Mouse (Mus musculus): ENCODE data around the gene Cnot2.

Gene Cnot2

DNA sequence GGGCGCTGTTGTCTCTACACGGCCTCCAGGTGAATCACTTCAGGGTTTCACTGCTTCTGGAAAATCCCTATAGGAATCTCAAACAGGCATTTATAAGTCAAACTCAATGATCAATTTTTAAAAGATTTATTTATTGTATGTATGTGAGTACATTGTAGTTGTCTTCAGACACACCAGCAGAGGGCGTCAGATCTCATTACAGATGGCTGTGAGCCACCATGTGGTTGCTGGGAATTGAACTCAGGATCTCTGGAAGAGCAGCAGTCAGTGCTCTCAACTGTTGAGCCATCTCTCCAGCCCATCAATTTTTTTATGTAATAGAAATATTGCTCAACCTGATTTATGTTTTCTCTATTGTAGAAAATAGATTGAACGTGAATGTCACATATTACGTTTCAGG is 100.3 kb downstream of the Cnot2 start:
- Histone ChIP-seq H3K4me3 (replicated peaks; ENCODE audit: low read length) (no peak overlapping the region), H3K9me3 (ENCODE audit: low read length) (peaks cover 6% of the 10 kb centered on the region; the same call in 1 of the 2 replicates), H3K36me3 (ENCODE audit: insufficient read depth, low read length) (peaks cover 31% of the 10 kb centered on the region), H3K27me3 (ENCODE audit: insufficient read depth, low read length) (peaks cover 5% of the 10 kb centered on the region), H3K4me1 (replicated peaks; ENCODE audit: low read depth, low read length) (peaks cover 6% of the 10 kb centered on the region)
- no peak for TF ChIP-seq POU5F1 (IDR thresholded peaks at IDR 0.05; ENCODE audit: borderline replicate concordance, low read length)
- peak; percentile 18; the same call in 1 of the 2 replicates for TF ChIP-seq CTCF (conservative IDR thresholded peaks at IDR 0.05; ENCODE audit: low read length)
- TF ChIP-seq NANOG (IDR thresholded peaks at IDR 0.05; ENCODE audit: borderline replicate concordance, low read length) = no peak

DNA sequence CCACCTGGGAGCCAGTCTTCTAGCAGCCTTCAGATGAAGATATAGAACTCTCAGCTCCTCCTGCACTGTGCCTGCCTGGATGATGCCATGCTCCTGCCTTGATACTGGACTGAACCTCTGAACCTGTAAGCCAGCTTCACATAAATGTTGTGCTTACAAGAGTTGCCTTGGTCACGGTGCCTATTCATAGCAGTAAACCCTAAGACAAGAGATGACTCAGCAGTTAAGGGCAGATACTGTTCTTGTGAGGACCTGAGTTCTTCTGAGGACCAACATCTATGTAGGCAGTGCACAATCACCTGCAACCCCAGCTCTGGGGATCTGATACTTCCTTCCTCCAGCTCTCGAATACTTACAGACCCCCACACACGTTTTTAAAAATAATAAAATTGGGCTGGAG is 104.8 kb downstream of the Cnot2 start:
- Histone ChIP-seq H3K27me3 (ENCODE audit: insufficient read depth, low read length) (peaks cover 43% of the 10 kb centered on the region), H3K4me3 (replicated peaks; ENCODE audit: low read length) (no peak overlapping the region), H3K36me3 (ENCODE audit: insufficient read depth, low read length) (no peaks in the 10 kb centered on the region), H3K4me1 (replicated peaks; ENCODE audit: low read depth, low read length) (peaks cover 19% of the 10 kb centered on the region), H3K9me3 (ENCODE audit: low read length) (peaks cover 6% of the 10 kb centered on the region; the same call in 1 of the 2 replicates)
- no peak for TF ChIP-seq CTCF (conservative IDR thresholded peaks at IDR 0.05; ENCODE audit: low read length)

DNA sequence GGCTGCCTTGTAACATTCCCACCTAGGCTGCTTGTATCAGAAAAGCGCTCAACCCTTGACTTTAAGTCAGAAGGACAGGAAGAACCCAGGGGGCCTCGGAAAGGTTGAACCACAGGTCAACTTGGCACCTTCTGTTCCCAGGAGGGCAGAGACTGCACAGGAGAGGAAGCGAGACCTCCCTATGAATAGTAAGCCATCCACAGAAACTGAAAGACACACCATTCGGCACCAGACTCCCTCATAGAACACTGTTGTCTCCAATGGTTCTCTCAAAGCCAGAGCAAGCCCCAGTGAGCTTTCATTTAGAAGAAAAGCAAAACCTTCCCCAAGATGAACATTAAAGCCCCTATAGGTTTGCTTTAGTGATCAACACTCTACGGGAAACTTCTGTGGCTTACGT is 105.6 kb downstream of the Cnot2 start:
- no peak overlapping the region for H3K4me3 ChIP-seq (replicated peaks; ENCODE audit: low read length)
- H3K4me1 ChIP-seq (replicated peaks; ENCODE audit: low read depth, low read length) = peaks cover 19% of the 10 kb centered on the region
- H3K9me3 ChIP-seq (ENCODE audit: low read length) = peaks cover 6% of the 10 kb centered on the region; the same call in 1 of the 2 replicates
- TF ChIP-seq POU5F1 (IDR thresholded peaks at IDR 0.05; ENCODE audit: borderline replicate concordance, low read length) (no peak), NANOG (IDR thresholded peaks at IDR 0.05; ENCODE audit: borderline replicate concordance, low read length) (no peak), CTCF (conservative IDR thresholded peaks at IDR 0.05; ENCODE audit: low read length) (no peak)
- peaks cover 45% of the 10 kb centered on the region for H3K27me3 ChIP-seq (ENCODE audit: insufficient read depth, low read length)
- no peaks in the 10 kb centered on the region for H3K36me3 ChIP-seq (ENCODE audit: insufficient read depth, low read length)

DNA sequence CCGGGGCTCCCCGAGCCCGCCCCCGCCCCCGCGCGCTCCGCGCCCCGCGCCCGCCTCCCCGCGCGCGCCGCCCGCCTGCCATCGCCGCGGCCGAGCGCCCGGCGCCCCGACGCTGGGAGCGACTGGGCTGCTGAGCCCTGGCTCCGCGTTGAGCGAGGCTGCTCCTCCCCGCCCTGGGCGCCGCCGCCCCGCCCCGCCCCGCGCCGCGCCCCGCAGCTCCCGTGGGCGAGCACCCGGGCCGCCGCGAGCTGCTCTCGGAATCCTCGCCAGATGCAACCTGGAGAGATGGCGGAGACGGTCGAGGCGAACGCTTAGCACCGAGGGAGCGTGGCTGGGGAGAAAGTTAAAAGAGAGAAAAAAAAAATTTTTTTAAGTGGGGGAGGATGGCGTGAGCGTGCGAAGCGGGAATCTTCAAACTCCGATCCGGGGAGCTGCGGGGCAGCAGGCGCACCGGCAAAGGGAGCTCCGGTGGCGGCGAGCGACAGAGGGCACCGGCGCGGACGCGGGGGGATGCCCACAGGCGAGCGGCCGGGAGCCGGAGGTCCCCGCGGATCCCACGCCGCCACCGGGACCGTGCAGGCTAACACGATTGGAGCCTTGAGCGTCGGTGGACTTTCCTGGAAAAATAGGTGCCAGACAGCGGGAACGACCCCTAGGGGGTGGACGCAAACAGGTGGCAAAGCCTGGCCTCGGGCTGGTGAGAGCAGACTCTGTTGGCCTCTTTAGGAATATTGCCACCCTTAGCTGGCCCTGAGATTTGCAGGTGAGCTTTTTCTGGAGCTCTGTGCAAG is 107.4 kb downstream of the Cnot2 start, which contains the start of gene Kcnmb4:
Gene Kcnmb4 (minus strand): TSS at position 120 of the 791 bp plus-strand sequence.
- Histone ChIP-seq H3K36me3 (ENCODE audit: insufficient read depth, low read length) (no peaks in the 10 kb centered on the region), H3K4me3 (replicated peaks; ENCODE audit: low read length) (peak within 1 kb of the TSS; percentile 86), H3K4me1 (replicated peaks; ENCODE audit: low read depth, low read length) (peaks cover 19% of the 10 kb centered on the region), H3K27me3 (ENCODE audit: insufficient read depth, low read length) (peaks cover 55% of the 10 kb centered on the region), H3K9me3 (ENCODE audit: low read length) (peaks cover 6% of the 10 kb centered on the region; the same call in 1 of the 2 replicates)
- TF ChIP-seq NANOG (IDR thresholded peaks at IDR 0.05; ENCODE audit: borderline replicate concordance, low read length) (no peak), CTCF (conservative IDR thresholded peaks at IDR 0.05; ENCODE audit: low read length) (no peak), POU5F1 (IDR thresholded peaks at IDR 0.05; ENCODE audit: borderline replicate concordance, low read length) (no peak)

DNA sequence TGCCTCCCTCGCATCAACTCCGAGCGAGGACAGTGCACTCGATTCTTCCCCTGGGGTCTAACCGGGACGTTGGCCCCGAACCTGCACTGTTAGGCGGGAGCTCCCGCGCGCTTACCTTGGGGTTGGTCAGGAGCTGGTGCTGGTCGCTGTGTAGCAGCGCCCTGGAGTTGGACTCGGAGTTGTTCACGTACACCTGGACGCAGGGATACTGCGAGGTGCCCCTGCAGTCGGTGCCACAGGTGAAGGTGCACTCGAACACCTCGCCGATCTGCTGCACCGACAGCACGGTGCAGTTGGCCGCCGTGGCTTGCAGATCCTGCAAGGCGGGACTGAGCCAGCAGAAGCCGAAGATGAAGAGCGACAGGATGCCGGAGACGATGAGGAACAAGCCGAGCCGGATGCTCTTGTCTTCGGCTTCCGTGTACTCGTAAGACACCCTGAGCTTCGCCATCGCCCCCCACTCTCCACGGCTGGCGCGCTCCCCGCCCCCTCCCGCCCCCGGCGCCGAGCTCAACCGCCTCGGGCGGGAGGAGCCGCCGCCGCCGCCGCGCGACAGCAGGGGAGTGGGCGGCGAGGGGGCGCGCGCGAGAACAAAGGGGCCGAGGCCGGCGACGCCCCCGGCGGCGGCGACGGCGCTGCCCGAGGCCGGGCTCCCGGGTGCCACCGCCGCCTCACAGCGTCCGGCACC is 108.1 kb downstream of the Cnot2 start:
- Histone ChIP-seq H3K4me1 (replicated peaks; ENCODE audit: low read depth, low read length) (peaks cover 19% of the 10 kb centered on the region), H3K27me3 (ENCODE audit: insufficient read depth, low read length) (peaks cover 55% of the 10 kb centered on the region), H3K36me3 (ENCODE audit: insufficient read depth, low read length) (no peaks in the 10 kb centered on the region), H3K9me3 (ENCODE audit: low read length) (peaks cover 6% of the 10 kb centered on the region; the same call in 1 of the 2 replicates), H3K4me3 (replicated peaks; ENCODE audit: low read length) (peak overlapping the region; percentile 86)
- TF ChIP-seq POU5F1 (IDR thresholded peaks at IDR 0.05; ENCODE audit: borderline replicate concordance, low read length) = no peak

DNA sequence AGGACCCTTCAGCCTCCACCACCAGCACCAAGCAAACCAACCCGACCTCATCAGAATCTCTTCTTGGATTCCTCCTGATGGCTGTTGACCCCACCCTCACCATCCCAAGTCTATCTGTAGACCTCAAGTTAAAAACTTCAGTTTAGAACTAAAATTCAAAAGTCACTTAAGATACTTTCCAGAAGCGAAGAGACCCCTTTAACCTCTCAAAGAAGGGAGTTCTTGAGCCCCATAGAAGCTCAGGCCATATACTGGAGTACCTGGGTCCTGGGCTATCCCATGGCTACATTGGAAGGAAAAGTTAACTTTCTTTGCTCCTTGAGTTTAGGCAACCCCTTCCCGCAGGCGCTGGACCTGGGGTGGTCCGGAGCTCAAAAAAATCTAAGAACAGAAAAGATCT is 108.7 kb downstream of the Cnot2 start:
- H3K36me3 ChIP-seq (ENCODE audit: insufficient read depth, low read length) = no peaks in the 10 kb centered on the region
- H3K4me1 ChIP-seq (replicated peaks; ENCODE audit: low read depth, low read length) = peaks cover 19% of the 10 kb centered on the region
- H3K27me3 ChIP-seq (ENCODE audit: insufficient read depth, low read length) = peaks cover 55% of the 10 kb centered on the region
- H3K4me3 ChIP-seq (replicated peaks; ENCODE audit: low read length) = peak overlapping the region; percentile 86
- TF ChIP-seq NANOG (IDR thresholded peaks at IDR 0.05; ENCODE audit: borderline replicate concordance, low read length) = no peak
- no peak for TF ChIP-seq POU5F1 (IDR thresholded peaks at IDR 0.05; ENCODE audit: borderline replicate concordance, low read length)
- no peak for TF ChIP-seq CTCF (conservative IDR thresholded peaks at IDR 0.05; ENCODE audit: low read length)
- H3K9me3 ChIP-seq (ENCODE audit: low read length) = peaks cover 6% of the 10 kb centered on the region; the same call in 1 of the 2 replicates

DNA sequence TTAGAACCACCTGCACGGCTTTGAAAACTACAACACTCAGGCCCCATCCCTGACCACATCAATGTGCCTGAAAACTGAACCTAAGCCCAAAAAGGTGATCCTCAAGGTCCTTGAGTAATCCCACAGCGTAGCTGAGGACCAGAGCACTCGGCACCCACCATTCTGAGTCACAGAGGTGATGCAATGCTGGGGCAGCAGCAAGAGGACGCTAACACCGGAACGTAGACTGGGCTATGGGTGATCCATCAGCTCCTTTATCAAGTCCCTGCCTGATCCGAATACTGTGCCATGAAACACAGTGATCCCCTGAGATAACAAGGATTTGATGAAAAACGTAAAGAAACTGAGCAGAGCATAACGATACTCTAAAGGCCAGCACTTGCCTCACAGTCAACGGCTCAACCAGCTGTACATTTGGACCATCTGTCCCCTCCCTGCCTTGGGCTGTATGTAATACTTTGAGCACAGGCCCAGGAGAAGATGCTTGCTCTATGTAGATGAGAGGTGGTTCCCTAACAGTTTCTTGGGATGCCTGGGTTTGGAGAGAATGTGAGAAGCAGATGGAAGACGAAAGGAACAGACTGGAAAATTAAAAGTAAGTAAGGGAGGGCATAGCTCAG is 110.9 kb downstream of the Cnot2 start:
- no peaks in the 10 kb centered on the region for H3K36me3 ChIP-seq (ENCODE audit: insufficient read depth, low read length)
- H3K4me3 ChIP-seq (replicated peaks; ENCODE audit: low read length) = no peak overlapping the region
- peaks cover 15% of the 10 kb centered on the region for H3K4me1 ChIP-seq (replicated peaks; ENCODE audit: low read depth, low read length)
- no peaks in the 10 kb centered on the region for H3K9me3 ChIP-seq (ENCODE audit: low read length)
- no peak for TF ChIP-seq CTCF (conservative IDR thresholded peaks at IDR 0.05; ENCODE audit: low read length)
- TF ChIP-seq NANOG (IDR thresholded peaks at IDR 0.05; ENCODE audit: borderline replicate concordance, low read length) = no peak
- no peak for TF ChIP-seq POU5F1 (IDR thresholded peaks at IDR 0.05; ENCODE audit: borderline replicate concordance, low read length)
- peaks cover 44% of the 10 kb centered on the region for H3K27me3 ChIP-seq (ENCODE audit: insufficient read depth, low read length)

DNA sequence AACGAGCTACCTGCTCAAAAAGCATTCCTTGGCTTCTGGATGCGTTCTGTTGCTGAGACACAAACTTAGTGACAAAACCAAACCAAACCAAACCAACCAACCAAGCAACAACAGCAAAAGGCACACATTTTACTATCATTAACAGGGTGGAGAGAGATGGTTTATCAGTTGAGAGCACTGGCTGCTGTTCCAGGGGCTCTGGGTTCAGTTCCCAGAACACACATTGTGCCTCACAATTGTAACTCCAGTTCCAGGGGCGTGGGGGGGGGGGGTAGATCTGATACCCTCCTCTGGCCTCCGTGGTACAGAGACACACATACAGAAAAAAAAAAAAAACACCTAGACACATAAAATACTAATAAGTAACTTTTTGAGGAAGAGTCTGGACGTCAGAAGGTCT is 113.2 kb downstream of the Cnot2 start:
- Histone ChIP-seq H3K4me3 (replicated peaks; ENCODE audit: low read length) (no peak overlapping the region), H3K4me1 (replicated peaks; ENCODE audit: low read depth, low read length) (peaks cover 12% of the 10 kb centered on the region), H3K36me3 (ENCODE audit: insufficient read depth, low read length) (no peaks in the 10 kb centered on the region), H3K9me3 (ENCODE audit: low read length) (no peaks in the 10 kb centered on the region), H3K27me3 (ENCODE audit: insufficient read depth, low read length) (peaks cover 27% of the 10 kb centered on the region)
- TF ChIP-seq NANOG (IDR thresholded peaks at IDR 0.05; ENCODE audit: borderline replicate concordance, low read length) (no peak), CTCF (conservative IDR thresholded peaks at IDR 0.05; ENCODE audit: low read length) (no peak), POU5F1 (IDR thresholded peaks at IDR 0.05; ENCODE audit: borderline replicate concordance, low read length) (no peak)

Data from E14TG2a.4 (cell line).